Mouse (Mus musculus): ENCODE measurements around the gene Scaf4.
"Not testable (repeated sequence)": the region's sequence is repeated elsewhere in the genome, so short reads cannot be mapped to it uniquely, and the experiment has no call there.

DNA sequence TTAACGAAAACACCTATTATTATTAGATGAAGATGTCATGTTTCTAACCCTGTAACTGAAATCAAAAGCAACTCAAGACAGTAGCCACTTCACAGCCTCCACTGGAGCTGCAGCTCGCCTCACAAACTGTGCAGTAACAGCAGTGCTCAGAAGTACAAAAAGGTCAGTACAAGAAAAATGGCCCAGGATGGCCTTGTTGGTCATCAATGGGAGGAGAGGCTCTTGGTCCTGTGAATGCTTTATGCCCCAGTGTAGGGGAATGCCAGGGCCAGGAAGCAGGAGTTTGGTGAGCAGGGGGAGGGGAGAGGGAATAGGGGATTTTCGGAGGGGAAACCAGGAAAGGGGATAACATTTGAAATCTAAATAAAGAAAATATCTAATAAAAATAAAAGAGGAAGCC, 33.0 kb downstream of the Scaf4 start:
- not testable (repeated sequence) for TF ChIP-seq CTCF, EP300 (IDR thresholded peaks at IDR 0.05; ENCODE audit: low read depth)
